Mouse (Mus musculus) right cerebral cortex, postnatal 10 days (tissue): ENCODE results near the gene Accsl.
A peak's percentile ranks its signal among the peaks of the same experiment; 100 is the strongest.

Source experiments
- DNase-seq, 2 experiments: peaks; one replicate each; pipeline ENCODE4 v3.0.0; 2021; ENCODE audit warnings: low spot score in 2 of 2

The Accsl gene

GRCm38 (mm10) chr2:93874606-93875005 is 5.6 kb upstream of the Accsl start:
- DNase-seq, result no peak

GRCm38 (mm10) chr2:93874227-93874514 is 5.2 kb upstream of the Accsl start:
- no peak for DNase-seq

- no peak for DNase-seq
These were observed 4.7 kb upstream of the Accsl start for GRCm38 (mm10) chr2:93873449-93874226.

GRCm38 (mm10) chr2:93872257-93872656 is 3.3 kb upstream of the Accsl start:
- no peak for DNase-seq

GRCm38 (mm10) chr2:93871411-93871925 is 2.5 kb upstream of the Accsl start:
- DNase-seq, result no peak

- peak; percentile 81 to 86 for DNase-seq
These were observed 1.9 kb upstream of the Accsl start for GRCm38 (mm10) chr2:93870842-93871241.

- DNase-seq, result no peak
These were observed 391 bp downstream of the Accsl start for GRCm38 (mm10) chr2:93868566-93868965.

- DNase-seq, result no peak
These were observed 5.7 kb downstream of the Accsl start for GRCm38 (mm10) chr2:93863229-93863628.

GRCm38 (mm10) chr2:93858845-93859244 is 10.1 kb downstream of the Accsl start:
- DNase-seq, result no peak

- DNase-seq, result no peak
These were observed 17.7 kb downstream of the Accsl start for GRCm38 (mm10) chr2:93851303-93851702.

- DNase-seq, result no peak
These were observed 18.5 kb downstream of the Accsl start for GRCm38 (mm10) chr2:93850317-93850944.

- peak; percentile 71 to 73 for DNase-seq
These were observed 19.4 kb downstream of the Accsl start, which contains the start of gene Accs for GRCm38 (mm10) chr2:93849505-93850089. Gene Accs (minus strand): TSS chr2:93849943.

- DNase-seq, result no peak
These were observed 27.6 kb downstream of the Accsl start for GRCm38 (mm10) chr2:93841349-93841748.

GRCm38 (mm10) chr2:93840109-93840508 is 28.8 kb downstream of the Accsl start:
- DNase-seq, result no peak

GRCm38 (mm10) chr2:93838931-93839330 is 30.0 kb downstream of the Accsl start:
- DNase-seq, result no peak

GRCm38 (mm10) chr2:93836232-93836785 is 32.6 kb downstream of the Accsl start:
- no peak for DNase-seq

GRCm38 (mm10) chr2:93835596-93835995 is 33.4 kb downstream of the Accsl start:
- no peak for DNase-seq

- peak; percentile 70 to 76 for DNase-seq
These were observed 45.4 kb downstream of the Accsl start for GRCm38 (mm10) chr2:93823519-93823918.

GRCm38 (mm10) chr2:93822045-93822749 is 46.8 kb downstream of the Accsl start, which contains the start of gene Ext2:
Gene Ext2 (minus strand): TSS chr2:93822568.
- peak; percentile 91 to 94 for DNase-seq

- no peak for DNase-seq
These were observed 51.2 kb downstream of the Accsl start for GRCm38 (mm10) chr2:93817791-93818190.

- DNase-seq, result no peak
These were observed 55.6 kb downstream of the Accsl start for GRCm38 (mm10) chr2:93813343-93813742.

- DNase-seq, result peak in 1 of 2 experiments; percentile 64
These were observed 57.1 kb downstream of the Accsl start for GRCm38 (mm10) chr2:93811812-93812211.
